Mouse (Mus musculus): ENCODE data around the gene Plpp7.

- TF ChIP-seq CTCF (IDR thresholded peaks at IDR 0.05; ENCODE audit: insufficient read depth, low read length): no peak
- TF ChIP-seq POLR2A (IDR thresholded peaks at IDR 0.05; ENCODE audit: borderline replicate concordance, extremely low read depth, low read depth, low read length): no peak
Measured at GRCm38 (mm10) chr2:32062626-32063410, 32.5 kb upstream of the Plpp7 start.

Measured in lung, adult 2 months (tissue).